Mouse (Mus musculus): ENCODE data around the gene H2-Ob. TPM values are rescaled to one million over a fixed set of nuclear protein-coding genes. Genes with fewer than 3 reads are reported as not detected.

The H2-Ob gene
- not detected in 2 replicates for polyA plus RNA-seq (2015; fragmentation: Nextera tagmentation; extraction: Ambion mirVana)

GRCm38 (mm10) chr17:34238706-34239105 is at the start of gene H2-Ob:
Gene H2-Ob (plus strand): TSS chr17:34238903.
- no peak within 1 kb of the TSS for H3K4me3 ChIP-seq
- H3K9ac ChIP-seq = no peak within 1 kb of the TSS
- no peak within 1 kb of the TSS for H3K4me2 ChIP-seq
- ATAC-seq (ENCODE audit: low read depth) = no peak
- no peak within 1 kb of the TSS for H3K27ac ChIP-seq (replicated peaks)
- no peaks in the 10 kb centered on the region for H3K4me1 ChIP-seq (replicated peaks)
- H3K9me3 ChIP-seq = no peaks in the 10 kb centered on the region
- 68% methylated on average over 3 of the region's 3 CpGs for WGBS
- H3K27me3 ChIP-seq = no peaks in the 10 kb centered on the region
- no peaks in the 10 kb centered on the region for H3K36me3 ChIP-seq

DNA sequence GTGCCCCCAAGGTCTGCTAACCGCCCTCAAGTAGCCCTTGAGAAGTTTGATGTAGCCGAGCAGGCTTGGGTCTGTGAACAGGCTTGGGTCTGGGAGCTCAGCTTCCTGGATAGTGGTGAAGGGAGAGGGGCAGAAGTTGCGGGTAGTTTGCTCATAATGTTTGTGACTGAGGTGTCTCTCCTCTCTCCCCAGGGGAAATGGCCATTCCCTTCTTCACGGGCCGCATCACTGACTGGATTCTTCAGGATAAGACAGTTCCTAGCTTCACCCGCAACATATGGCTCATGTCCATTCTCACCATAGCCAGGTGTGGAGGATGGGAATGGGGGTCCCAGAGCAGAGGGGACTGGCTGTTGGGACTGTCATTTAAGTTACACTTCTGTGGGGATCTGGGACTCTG is 49.7 kb upstream of the H2-Ob start:
- no peaks in the 10 kb centered on the region for H3K36me3 ChIP-seq
- no peak overlapping the region for H3K9ac ChIP-seq
- H3K4me2 ChIP-seq = no peak overlapping the region
- 67% methylated on average over 6 of the region's 6 CpGs for WGBS
- no peak overlapping the region for H3K27ac ChIP-seq (replicated peaks)
- H3K4me3 ChIP-seq = no peak overlapping the region
- H3K9me3 ChIP-seq = no peaks in the 10 kb centered on the region
- peaks cover 18% of the 10 kb centered on the region for H3K4me1 ChIP-seq (replicated peaks)
- ATAC-seq (ENCODE audit: low read depth) = no peak
- H3K27me3 ChIP-seq = peaks cover 95% of the 10 kb centered on the region

- no peak overlapping the region for H3K27ac ChIP-seq (replicated peaks)
- peaks cover 15% of the 10 kb centered on the region for H3K4me1 ChIP-seq (replicated peaks)
- no peak for ATAC-seq (ENCODE audit: low read depth)
- H3K36me3 ChIP-seq = no peaks in the 10 kb centered on the region
- 24% methylated on average over 16 of the region's 16 CpGs for WGBS
- H3K27me3 ChIP-seq = peaks cover 97% of the 10 kb centered on the region
- H3K4me2 ChIP-seq = no peak overlapping the region
- H3K9ac ChIP-seq = no peak overlapping the region
- H3K4me3 ChIP-seq = no peak overlapping the region
- no peaks in the 10 kb centered on the region for H3K9me3 ChIP-seq
Measured at GRCm38 (mm10) chr17:34192852-34193251, 45.9 kb upstream of the H2-Ob start.

DNA sequence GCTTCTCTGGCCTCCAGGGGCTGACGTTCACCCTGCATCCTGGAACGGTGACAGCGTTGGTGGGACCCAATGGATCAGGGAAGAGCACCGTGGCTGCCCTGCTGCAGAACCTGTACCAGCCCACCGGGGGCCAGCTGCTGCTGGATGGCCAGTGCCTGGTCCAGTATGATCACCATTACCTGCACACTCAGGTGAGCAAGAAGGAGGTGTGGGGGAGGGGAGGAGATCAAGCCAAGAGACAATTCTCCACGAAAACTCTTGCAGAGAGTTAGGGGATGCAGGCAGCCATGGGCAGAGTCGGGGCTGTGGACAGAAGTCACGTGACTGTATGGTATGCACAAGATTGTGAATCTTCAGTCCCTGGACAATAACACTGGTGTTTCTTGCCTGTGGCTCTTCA is 45.2 kb upstream of the H2-Ob start:
- H3K4me2 ChIP-seq = no peak overlapping the region
- H3K9me3 ChIP-seq = no peaks in the 10 kb centered on the region
- no peak overlapping the region for H3K27ac ChIP-seq (replicated peaks)
- no peak overlapping the region for H3K4me3 ChIP-seq
- peaks cover 16% of the 10 kb centered on the region for H3K4me1 ChIP-seq (replicated peaks)
- ATAC-seq (ENCODE audit: low read depth) = no peak
- H3K36me3 ChIP-seq = no peaks in the 10 kb centered on the region
- peaks cover 98% of the 10 kb centered on the region for H3K27me3 ChIP-seq
- no peak overlapping the region for H3K9ac ChIP-seq
- WGBS = 57% methylated on average over 8 of the region's 8 CpGs

DNA sequence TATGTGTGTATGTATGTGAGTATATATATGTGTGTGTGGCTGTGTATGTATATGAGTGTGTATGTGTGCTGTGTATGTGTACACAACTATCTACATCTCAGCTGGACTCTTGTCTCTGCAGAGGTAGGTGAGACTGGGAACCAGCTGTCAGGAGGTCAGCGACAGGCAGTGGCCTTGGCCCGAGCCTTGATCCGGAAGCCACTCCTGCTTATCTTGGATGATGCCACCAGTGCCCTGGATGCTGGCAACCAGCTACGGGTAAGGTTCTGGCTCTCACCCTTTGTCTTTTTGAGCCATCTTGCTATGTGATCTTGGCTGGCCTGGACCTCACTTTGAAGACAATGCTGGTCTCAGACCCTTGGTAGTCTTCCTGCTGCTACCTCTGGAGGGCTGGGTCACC is 44.0 kb upstream of the H2-Ob start:
- ATAC-seq (ENCODE audit: low read depth) = no peak
- no peak overlapping the region for H3K4me2 ChIP-seq
- no peaks in the 10 kb centered on the region for H3K9me3 ChIP-seq
- 89% methylated on average over 4 of the region's 4 CpGs for WGBS
- peaks cover 17% of the 10 kb centered on the region for H3K4me1 ChIP-seq (replicated peaks)
- H3K27me3 ChIP-seq = peaks cover 98% of the 10 kb centered on the region
- H3K36me3 ChIP-seq = no peaks in the 10 kb centered on the region
- H3K9ac ChIP-seq = no peak overlapping the region
- no peak overlapping the region for H3K27ac ChIP-seq (replicated peaks)
- no peak overlapping the region for H3K4me3 ChIP-seq

- H3K4me2 ChIP-seq = peak overlapping the region; percentile 71
- no peaks in the 10 kb centered on the region for H3K9me3 ChIP-seq
- 34% methylated on average over 12 of the region's 12 CpGs for WGBS
- ATAC-seq (ENCODE audit: low read depth) = no peak
- peaks cover 97% of the 10 kb centered on the region for H3K27me3 ChIP-seq
- H3K4me3 ChIP-seq = peak overlapping the region; percentile 43; the same call in 1 of the 2 replicates
- H3K36me3 ChIP-seq = no peaks in the 10 kb centered on the region
- no peak overlapping the region for H3K27ac ChIP-seq (replicated peaks)
- H3K4me1 ChIP-seq (replicated peaks) = peaks cover 17% of the 10 kb centered on the region
- H3K9ac ChIP-seq = no peak overlapping the region
Measured at GRCm38 (mm10) chr17:34196491-34196890, 42.2 kb upstream of the H2-Ob start.

GRCm38 (mm10) chr17:34196941-34197894 is 41.5 kb upstream of the H2-Ob start, which contains the start of gene Psmb8:
Gene Psmb8 (plus strand): TSS chr17:34197721.
- Histone ChIP-seq H3K36me3 (no peaks in the 10 kb centered on the region), H3K9me3 (no peaks in the 10 kb centered on the region), H3K4me2 (peak within 1 kb of the TSS; percentile 71), H3K27me3 (peaks cover 94% of the 10 kb centered on the region), H3K4me1 (replicated peaks) (peaks cover 17% of the 10 kb centered on the region), H3K9ac (peak within 1 kb of the TSS; percentile 64), H3K27ac (replicated peaks) (no peak within 1 kb of the TSS), H3K4me3 (peak within 1 kb of the TSS; percentile 43)
- WGBS = 4% methylated on average over 41 of the region's 41 CpGs
- ATAC-seq (ENCODE audit: low read depth) = peak; percentile 84

DNA sequence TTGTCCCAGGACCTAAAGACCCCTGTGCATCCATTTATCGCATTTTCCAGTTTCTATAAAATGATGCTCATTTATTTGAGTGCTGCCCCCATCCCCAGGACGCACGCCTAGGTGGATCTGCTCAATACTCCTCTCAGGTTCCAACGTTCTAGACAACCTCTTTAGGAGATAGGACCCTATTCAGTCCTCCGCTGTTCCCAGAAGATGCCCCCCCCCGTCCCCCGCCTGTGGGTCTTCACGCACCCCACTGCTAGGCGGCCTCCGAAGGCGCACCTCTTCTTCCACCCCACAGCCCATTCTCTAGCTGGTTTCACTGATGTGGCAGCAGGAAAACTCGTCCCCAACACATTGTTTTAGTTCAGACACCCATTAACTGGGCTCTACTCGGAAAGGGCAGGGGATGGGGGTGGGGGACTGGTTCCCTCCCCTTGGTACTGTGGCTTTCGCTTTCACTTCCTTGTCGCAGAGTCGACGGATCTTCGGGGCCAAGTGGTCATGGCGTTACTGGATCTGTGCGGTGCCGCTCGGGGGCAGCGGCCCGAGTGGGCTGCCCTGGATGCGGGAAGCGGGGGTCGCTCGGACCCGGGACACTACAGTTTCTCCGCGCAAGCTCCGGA is 40.7 kb upstream of the H2-Ob start:
- Histone ChIP-seq H3K27me3 (peaks cover 90% of the 10 kb centered on the region), H3K9ac (peak overlapping the region; percentile 64)
- ATAC-seq (ENCODE audit: low read depth) = no peak

GRCm38 (mm10) chr17:34198521-34198912 is 40.2 kb upstream of the H2-Ob start:
- H3K4me1 ChIP-seq (replicated peaks) = peaks cover 17% of the 10 kb centered on the region
- H3K36me3 ChIP-seq = no peaks in the 10 kb centered on the region
- H3K4me3 ChIP-seq = peak overlapping the region; percentile 43
- peaks cover 90% of the 10 kb centered on the region for H3K27me3 ChIP-seq
- 7% methylated on average over 11 of the region's 11 CpGs for WGBS
- peak overlapping the region; percentile 71 for H3K4me2 ChIP-seq
- H3K9me3 ChIP-seq = no peaks in the 10 kb centered on the region
- no peak overlapping the region for H3K27ac ChIP-seq (replicated peaks)
- H3K9ac ChIP-seq = 0 out of 2 replicates have a peak overlapping the region, but pooled peaks have one; percentile 31
- ATAC-seq (ENCODE audit: low read depth) = no peak

More for the DNA sequence above, 40.7 kb upstream of the H2-Ob start:
- Histone ChIP-seq H3K4me1 (replicated peaks) (peaks cover 17% of the 10 kb centered on the region), H3K27ac (replicated peaks) (no peak overlapping the region), H3K4me2 (peak overlapping the region; percentile 71), H3K36me3 (no peaks in the 10 kb centered on the region), H3K9me3 (no peaks in the 10 kb centered on the region), H3K4me3 (peak overlapping the region; percentile 43)
- WGBS = 2% methylated on average over 32 of the region's 32 CpGs

- H3K4me3 ChIP-seq = no peak overlapping the region
- H3K4me1 ChIP-seq (replicated peaks) = peaks cover 17% of the 10 kb centered on the region
- H3K36me3 ChIP-seq = no peaks in the 10 kb centered on the region
- WGBS = 65% methylated on average over 12 of the region's 12 CpGs
- H3K4me2 ChIP-seq = no peak overlapping the region
- no peak overlapping the region for H3K9ac ChIP-seq
- peaks cover 89% of the 10 kb centered on the region for H3K27me3 ChIP-seq
- H3K9me3 ChIP-seq = no peaks in the 10 kb centered on the region
- no peak overlapping the region for H3K27ac ChIP-seq (replicated peaks)
- no peak for ATAC-seq (ENCODE audit: low read depth)
Measured at GRCm38 (mm10) chr17:34199050-34199619, 39.6 kb upstream of the H2-Ob start.

DNA sequence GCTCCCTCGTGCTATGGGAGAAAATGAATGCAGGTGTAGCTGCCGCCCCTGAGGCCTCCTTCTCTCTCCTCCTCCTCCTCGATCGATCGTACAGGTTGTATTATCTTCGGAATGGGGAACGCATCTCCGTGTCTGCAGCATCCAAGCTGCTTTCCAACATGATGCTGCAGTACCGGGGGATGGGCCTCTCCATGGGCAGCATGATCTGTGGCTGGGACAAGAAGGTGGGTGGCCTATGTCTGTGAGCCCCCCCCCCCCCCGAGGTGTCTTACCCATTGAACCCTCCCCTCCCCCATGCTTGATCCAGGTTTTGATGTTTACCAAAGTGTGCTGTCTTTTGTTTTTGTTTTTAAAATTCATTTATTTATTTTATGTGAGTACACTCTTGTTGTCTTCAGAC is 38.7 kb upstream of the H2-Ob start:
- Histone ChIP-seq H3K27ac (replicated peaks) (no peak overlapping the region), H3K9me3 (no peaks in the 10 kb centered on the region), H3K4me1 (replicated peaks) (peaks cover 22% of the 10 kb centered on the region), H3K27me3 (peaks cover 84% of the 10 kb centered on the region), H3K36me3 (no peaks in the 10 kb centered on the region), H3K4me3 (no peak overlapping the region), H3K4me2 (no peak overlapping the region), H3K9ac (no peak overlapping the region)
- WGBS = 86% methylated on average over 10 of the region's 10 CpGs
- ATAC-seq (ENCODE audit: low read depth) = no peak

All from neural tube, embryonic 13.5 days (tissue).